ENCODE assay signal across 7 mouse cellular contexts in genomic region chr9:62812216-62813049, GRCm38 (mm10). TPM values are rescaled to one million over a fixed set of nuclear protein-coding genes. Genes with fewer than 3 reads are reported as not detected.
A peak's percentile ranks its signal among the peaks of the same experiment; 100 is the strongest.
DNase-seq lines count a peak whose midpoint lies in the region; ATAC-seq and TF ChIP-seq lines count a peak whose summit lies in the region.

No protein-coding gene starts in this region.

- H3K4me2 ChIP-seq in hindbrain, embryonic 12.5 days (replicated peaks): peak overlapping the region; percentile 72
- H3K4me2 ChIP-seq in midbrain, embryonic 14.5 days (ENCODE audit: low read length): peak overlapping the region; percentile 88

- WGBS in liver, adult 2 months: 35% methylated on average over 14 of the region's 14 CpGs
- 14% methylated on average over 14 of the region's 14 CpGs for WGBS in hindbrain, embryonic 12.5 days
- WGBS in midbrain, embryonic 14.5 days: 3% methylated on average over 14 of the region's 14 CpGs

- no peak for DNase-seq in liver, adult 2 months (ENCODE audit: extremely low read depth, low read depth, low spot score)
- no peak for DNase-seq in liver
- peak; percentile 58 for DNase-seq in midbrain, embryonic 14.5 days
- DNase-seq in T-cell, adult 2 months (ENCODE audit: low spot score): no peak
- DNase-seq in gastrocnemius, postnatal 14 days: no peak

- no peak for TF ChIP-seq CTCF in liver, adult 2 months (IDR thresholded peaks at IDR 0.05; ENCODE audit: low read depth, low read length)

- H3K79me2 ChIP-seq in liver, adult 2 months (ENCODE audit: control insufficient read depth, insufficient read depth, low read length): peaks cover 24% of the 10 kb centered on the region

- peaks cover 6% of the 10 kb centered on the region for H3K4me1 ChIP-seq in liver, adult 2 months (ENCODE audit: control insufficient read depth, insufficient read depth, low read length)
- H3K4me1 ChIP-seq in brown adipose tissue, adult 24 weeks (ENCODE audit: control insufficient read depth, insufficient read depth, insufficient read length, low read length): peaks cover 9% of the 10 kb centered on the region
- peaks cover 30% of the 10 kb centered on the region for H3K4me1 ChIP-seq in hindbrain, embryonic 12.5 days
- H3K4me1 ChIP-seq in midbrain, embryonic 14.5 days (ENCODE audit: control insufficient read depth, insufficient read depth, low read length): peaks cover 19% of the 10 kb centered on the region

- intact Hi-C loops in gastrocnemius, postnatal 14 days (cut with DNase I; ENCODE audit: low total_unique reads): no loop called here

- ATAC-seq in hindbrain, embryonic 12.5 days (ENCODE audit: low FRiP score): no peak
- peak; percentile 42; the same call in 1 of the 2 replicates for ATAC-seq in midbrain, embryonic 14.5 days (ENCODE audit: low FRiP score, low TSS enrichment)

- H3K9me3 ChIP-seq in hindbrain, embryonic 12.5 days (replicated peaks): no peaks in the 10 kb centered on the region
- H3K9me3 ChIP-seq in midbrain, embryonic 14.5 days (ENCODE audit: control insufficient read depth, low read length): no peaks in the 10 kb centered on the region

- H3K4me3 ChIP-seq in liver, adult 2 months (ENCODE audit: insufficient read depth, low read depth, low read length): peak overlapping the region; percentile 83
- peak overlapping the region; percentile 97 for H3K4me3 ChIP-seq in brown adipose tissue, adult 24 weeks (ENCODE audit: insufficient read depth, low read depth, low read length)
- peak overlapping the region; percentile 99 for H3K4me3 ChIP-seq in hindbrain, embryonic 12.5 days
- H3K4me3 ChIP-seq in midbrain, embryonic 14.5 days (replicated peaks; ENCODE audit: low read depth, low read length): peak overlapping the region; percentile 94

- H3K27me3 ChIP-seq in liver, adult 2 months (ENCODE audit: control insufficient read depth, insufficient read depth, low read length): no peaks in the 10 kb centered on the region
- no peaks in the 10 kb centered on the region for H3K27me3 ChIP-seq in hindbrain, embryonic 12.5 days
- no peaks in the 10 kb centered on the region for H3K27me3 ChIP-seq in midbrain, embryonic 14.5 days (ENCODE audit: control insufficient read depth, insufficient read depth, low read length)

- H3K9ac ChIP-seq in liver, adult 2 months (ENCODE audit: low read depth, low read length): peak overlapping the region; percentile 66
- H3K9ac ChIP-seq in hindbrain, embryonic 12.5 days: peak overlapping the region; percentile 95
- peak overlapping the region; percentile 93 for H3K9ac ChIP-seq in midbrain, embryonic 14.5 days (replicated peaks; ENCODE audit: low read length)

- no peak for TF ChIP-seq POLR2A in liver, adult 2 months (IDR thresholded peaks at IDR 0.05; ENCODE audit: extremely low read depth, insufficient read depth, low read length)

- H3K36me3 ChIP-seq in liver, adult 2 months (ENCODE audit: control insufficient read depth, insufficient read depth, low read length): no peaks in the 10 kb centered on the region
- H3K36me3 ChIP-seq in hindbrain, embryonic 12.5 days: no peaks in the 10 kb centered on the region
- no peaks in the 10 kb centered on the region for H3K36me3 ChIP-seq in midbrain, embryonic 14.5 days (ENCODE audit: control insufficient read depth, insufficient read depth, low read length)

- H3K27ac ChIP-seq in liver, adult 2 months (replicated peaks; ENCODE audit: insufficient read depth, low read depth, low read length): peak overlapping the region; percentile 52
- H3K27ac ChIP-seq in brown adipose tissue, adult 24 weeks (replicated peaks; ENCODE audit: low read depth, low read length): peak overlapping the region; percentile 50
- peak overlapping the region; percentile 97 for H3K27ac ChIP-seq in hindbrain, embryonic 12.5 days
- H3K27ac ChIP-seq in midbrain, embryonic 14.5 days (replicated peaks; ENCODE audit: low read depth, low read length): peak overlapping the region; percentile 98

RNA-seq across cellular contexts. Expression of gene Fem1b, which starts 0.7 kb away (rescaled TPM):
- total RNA-seq in liver, adult 2 months (2014; rRNA removed): 12.4 and 12.7 TPM in 2 replicates
- 3.2 and 3.3 TPM in 2 replicates for polyA plus RNA-seq in liver, adult 2 months (2012; rRNA removed)
- 5.9 and 7.1 TPM in 2 replicates for polyA plus RNA-seq in brown adipose tissue, adult 24 weeks (2012; ENCODE audit: insufficient read depth, insufficient read length, missing spikeins)
- polyA plus RNA-seq in hindbrain, embryonic 12.5 days (2016; fragmentation: Nextera tagmentation; extraction: Ambion mirVana): 55.7 and 60.4 TPM in 2 replicates
- 71.5 and 103 TPM in 2 replicates for polyA plus RNA-seq in midbrain, embryonic 14.5 days (2014; fragmentation: Nextera tagmentation; extraction: Ambion mirVana)
- total RNA-seq in gastrocnemius, postnatal 14 days (2021): 10 to 100 TPM; 15.9 to 19.0 TPM

RNA-seq across cellular contexts. Expression of gene Cln6, which starts 26.2 kb away (rescaled TPM):
- total RNA-seq in liver, adult 2 months (2014; rRNA removed): 1.2 and 2.3 TPM in 2 replicates
- polyA plus RNA-seq in liver, adult 2 months (2012; rRNA removed): 4.6 and 9.1 TPM in 2 replicates
- polyA plus RNA-seq in brown adipose tissue, adult 24 weeks (2012; ENCODE audit: insufficient read depth, insufficient read length, missing spikeins): 7.1 and 7.5 TPM in 2 replicates
- polyA plus RNA-seq in hindbrain, embryonic 12.5 days (2016; fragmentation: Nextera tagmentation; extraction: Ambion mirVana): 8.6 and 8.8 TPM in 2 replicates
- 3.1 and 5.2 TPM in 2 replicates for polyA plus RNA-seq in midbrain, embryonic 14.5 days (2014; fragmentation: Nextera tagmentation; extraction: Ambion mirVana)
- total RNA-seq in gastrocnemius, postnatal 14 days (2021): 10 to 100 TPM; 10.3 to 10.6 TPM

RNA-seq across cellular contexts. Expression of gene Calml4, which starts 45.4 kb away (rescaled TPM):
- total RNA-seq in liver, adult 2 months (2014; rRNA removed): 0.54 and 3.4 TPM in 2 replicates
- polyA plus RNA-seq in liver, adult 2 months (2012; rRNA removed): 0.46 and 1.8 TPM in 2 replicates
- 3.8 TPM in 1 of 2 replicates, not detected in the other for polyA plus RNA-seq in brown adipose tissue, adult 24 weeks (2012; ENCODE audit: insufficient read depth, insufficient read length, missing spikeins)
- polyA plus RNA-seq in hindbrain, embryonic 12.5 days (2016; fragmentation: Nextera tagmentation; extraction: Ambion mirVana): 11.8 and 12.5 TPM in 2 replicates
- 7.1 TPM in 2 replicates for polyA plus RNA-seq in midbrain, embryonic 14.5 days (2014; fragmentation: Nextera tagmentation; extraction: Ambion mirVana)
- total RNA-seq in gastrocnemius, postnatal 14 days (2021): 1 to 10 TPM; 1.8 to 3.4 TPM
